Mouse (Mus musculus): ENCODE results near the gene Mtf1. TPM values are rescaled to one million over a fixed set of nuclear protein-coding genes. Genes with fewer than 3 reads are reported as not detected.
A peak's percentile ranks its signal among the peaks of the same experiment; 100 is the strongest.

The Mtf1 gene
- polyA plus RNA-seq, 1 experiment = 8.0 TPM

- DNase-seq = no peak
- TF ChIP-seq CTCF (IDR thresholded peaks at IDR 0.05; ENCODE audit: insufficient read depth, low read length) (no peak), POLR2A (IDR thresholded peaks at IDR 0.05; ENCODE audit: borderline replicate concordance, extremely low read depth, low read depth, low read length) (no peak)
- H3K4me1 ChIP-seq (ENCODE audit: control insufficient read depth, insufficient read depth, low read length) = no peaks in the 10 kb centered on the region
- H3K4me3 ChIP-seq (replicated peaks; ENCODE audit: extremely low read depth, low read depth, low read length) = no peak overlapping the region
- 81% methylated on average over 11 of the region's 11 CpGs for WGBS
Measured at GRCm38 (mm10) chr4:124815901-124816300, 14.0 kb downstream of the Mtf1 start.

DNA sequence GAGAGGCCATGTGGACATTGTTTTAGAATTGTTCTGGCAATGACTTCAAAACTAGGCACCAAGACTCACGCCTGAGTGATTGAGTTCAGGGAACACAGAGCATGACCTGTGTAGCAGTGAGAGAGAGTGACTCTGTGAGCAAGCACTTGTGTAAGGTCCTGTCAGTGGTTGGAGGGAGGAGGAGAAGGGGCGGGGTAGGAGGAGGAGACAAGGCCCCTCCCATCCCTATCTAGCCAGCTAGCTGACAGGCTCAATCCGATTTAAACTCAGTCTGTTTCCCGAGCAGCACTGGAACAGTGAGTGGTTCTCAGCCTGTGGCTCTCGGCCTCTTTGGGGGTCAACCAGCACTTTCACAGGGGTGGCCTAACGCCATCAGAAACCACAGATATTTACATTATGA lies 15.9 kb downstream of the Mtf1 start:
- WGBS = 28% methylated on average over 6 of the region's 6 CpGs
- TF ChIP-seq POLR2A (IDR thresholded peaks at IDR 0.05; ENCODE audit: borderline replicate concordance, extremely low read depth, low read depth, low read length) = no peak
- no peak for TF ChIP-seq CTCF (IDR thresholded peaks at IDR 0.05; ENCODE audit: insufficient read depth, low read length)
- DNase-seq = peak; percentile 28
- Histone ChIP-seq H3K4me1 (ENCODE audit: control insufficient read depth, insufficient read depth, low read length) (no peaks in the 10 kb centered on the region), H3K4me3 (replicated peaks; ENCODE audit: extremely low read depth, low read depth, low read length) (no peak overlapping the region)

DNA sequence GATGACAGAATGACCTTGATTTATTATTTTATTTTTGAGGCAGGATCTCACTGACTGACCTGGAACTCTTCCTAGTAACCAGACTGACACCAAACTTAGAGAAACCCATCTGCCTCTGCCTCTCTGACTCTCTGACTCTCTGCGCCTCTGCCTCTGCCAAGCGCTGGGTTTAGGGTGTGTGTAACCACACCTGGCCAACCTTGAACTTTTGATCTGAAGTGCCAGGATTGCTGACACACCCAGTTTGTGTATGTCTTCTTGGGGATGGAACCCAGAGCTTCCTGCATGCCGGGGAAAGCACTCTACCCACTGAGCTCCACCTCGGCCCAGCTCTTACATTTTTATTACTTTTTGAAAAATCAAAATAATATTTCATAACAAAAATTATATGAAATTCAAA lies 16.9 kb downstream of the Mtf1 start:
- TF ChIP-seq CTCF (IDR thresholded peaks at IDR 0.05; ENCODE audit: insufficient read depth, low read length) (no peak), POLR2A (IDR thresholded peaks at IDR 0.05; ENCODE audit: borderline replicate concordance, extremely low read depth, low read depth, low read length) (no peak)
- Histone ChIP-seq H3K4me1 (ENCODE audit: control insufficient read depth, insufficient read depth, low read length) (no peaks in the 10 kb centered on the region), H3K4me3 (replicated peaks; ENCODE audit: extremely low read depth, low read depth, low read length) (no peak overlapping the region)
- 86% methylated on average over 4 of the region's 4 CpGs for WGBS
- DNase-seq = no peak

DNA sequence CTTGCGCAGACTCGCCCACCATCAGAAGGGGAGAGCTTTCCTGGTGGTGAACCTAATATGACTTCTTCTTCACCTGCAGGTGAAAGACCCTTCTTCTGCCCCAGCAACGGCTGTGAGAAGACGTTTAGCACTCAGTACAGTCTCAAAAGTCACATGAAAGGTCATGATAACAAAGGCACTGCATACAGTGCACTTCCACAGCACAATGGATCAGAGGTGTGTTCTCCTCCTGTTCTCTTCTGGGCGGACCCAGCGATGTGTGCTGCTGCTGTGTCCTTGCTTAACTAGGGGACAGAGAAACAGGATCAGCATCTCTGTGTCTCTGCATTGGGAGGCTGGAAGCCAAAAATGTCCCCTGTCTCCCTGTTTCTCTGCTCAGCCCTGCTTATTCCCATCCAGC lies 23.1 kb downstream of the Mtf1 start:
- no peak for DNase-seq
- H3K4me1 ChIP-seq (ENCODE audit: control insufficient read depth, insufficient read depth, low read length) = no peaks in the 10 kb centered on the region
- TF ChIP-seq CTCF (IDR thresholded peaks at IDR 0.05; ENCODE audit: insufficient read depth, low read length) (no peak), POLR2A (IDR thresholded peaks at IDR 0.05; ENCODE audit: borderline replicate concordance, extremely low read depth, low read depth, low read length) (no peak)
- WGBS = 91% methylated on average over 6 of the region's 6 CpGs
- H3K4me3 ChIP-seq (replicated peaks; ENCODE audit: extremely low read depth, low read depth, low read length) = no peak overlapping the region

DNA sequence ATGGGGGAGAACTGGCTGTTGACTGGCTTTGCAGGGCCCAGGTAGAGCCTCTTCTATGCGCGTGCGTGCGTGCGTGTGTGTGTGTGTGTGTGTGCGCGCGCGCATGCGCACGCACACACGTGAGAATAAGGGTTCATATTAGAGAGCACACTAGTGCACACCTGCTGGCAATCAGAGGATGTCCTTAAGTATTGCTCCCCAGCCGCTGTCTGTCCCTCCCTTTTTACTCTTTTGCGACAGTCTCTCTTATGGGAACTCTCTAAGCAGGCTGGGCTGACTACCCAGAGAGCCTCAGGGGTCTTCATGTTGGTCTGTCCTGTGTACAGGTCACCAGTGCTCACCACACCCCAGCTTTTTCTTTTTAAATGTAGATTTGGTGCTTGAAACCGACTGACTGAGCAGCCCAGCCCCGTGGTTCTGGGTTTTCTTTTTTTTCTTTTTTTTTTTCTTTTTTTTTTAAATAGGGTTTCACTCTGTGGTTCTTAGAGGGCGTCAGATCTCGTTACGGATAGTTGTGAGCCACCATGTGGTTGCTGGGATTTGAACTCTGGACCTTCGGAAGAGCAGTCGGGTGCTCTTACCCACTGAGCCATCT lies 23.6 kb downstream of the Mtf1 start:
- no peaks in the 10 kb centered on the region for H3K4me1 ChIP-seq (ENCODE audit: control insufficient read depth, insufficient read depth, low read length)
- 96% methylated on average over 21 of the region's 21 CpGs for WGBS
- no peak for TF ChIP-seq CTCF (IDR thresholded peaks at IDR 0.05; ENCODE audit: insufficient read depth, low read length)
- no peak for TF ChIP-seq POLR2A (IDR thresholded peaks at IDR 0.05; ENCODE audit: borderline replicate concordance, extremely low read depth, low read depth, low read length)
- no peak for DNase-seq
- no peak overlapping the region for H3K4me3 ChIP-seq (replicated peaks; ENCODE audit: extremely low read depth, low read depth, low read length)

GRCm38 (mm10) chr4:124829671-124830070 lies 27.8 kb downstream of the Mtf1 start:
- 38% methylated on average over 5 of the region's 5 CpGs for WGBS
- no peak overlapping the region for H3K4me3 ChIP-seq (replicated peaks; ENCODE audit: extremely low read depth, low read depth, low read length)
- DNase-seq = no peak
- no peak for TF ChIP-seq CTCF (IDR thresholded peaks at IDR 0.05; ENCODE audit: insufficient read depth, low read length)
- TF ChIP-seq POLR2A (IDR thresholded peaks at IDR 0.05; ENCODE audit: borderline replicate concordance, extremely low read depth, low read depth, low read length) = no peak
- no peaks in the 10 kb centered on the region for H3K4me1 ChIP-seq (ENCODE audit: control insufficient read depth, insufficient read depth, low read length)

GRCm38 (mm10) chr4:124832796-124833195 lies 30.9 kb downstream of the Mtf1 start:
- WGBS = 93% methylated on average over 10 of the region's 10 CpGs
- no peak for DNase-seq
- Histone ChIP-seq H3K4me1 (ENCODE audit: control insufficient read depth, insufficient read depth, low read length) (no peaks in the 10 kb centered on the region), H3K4me3 (replicated peaks; ENCODE audit: extremely low read depth, low read depth, low read length) (no peak overlapping the region)
- TF ChIP-seq POLR2A (IDR thresholded peaks at IDR 0.05; ENCODE audit: borderline replicate concordance, extremely low read depth, low read depth, low read length) (no peak), CTCF (IDR thresholded peaks at IDR 0.05; ENCODE audit: insufficient read depth, low read length) (no peak)

GRCm38 (mm10) chr4:124838035-124838700 lies 36.3 kb downstream of the Mtf1 start:
- Histone ChIP-seq H3K4me1 (ENCODE audit: control insufficient read depth, insufficient read depth, low read length) (no peaks in the 10 kb centered on the region), H3K4me3 (replicated peaks; ENCODE audit: extremely low read depth, low read depth, low read length) (no peak overlapping the region)
- DNase-seq = no peak
- TF ChIP-seq CTCF (IDR thresholded peaks at IDR 0.05; ENCODE audit: insufficient read depth, low read length) = no peak
- no peak for TF ChIP-seq POLR2A (IDR thresholded peaks at IDR 0.05; ENCODE audit: borderline replicate concordance, extremely low read depth, low read depth, low read length)
- 90% methylated on average over 14 of the region's 14 CpGs for WGBS

GRCm38 (mm10) chr4:124840998-124841397 lies 39.1 kb downstream of the Mtf1 start:
- DNase-seq = no peak
- Histone ChIP-seq H3K4me1 (ENCODE audit: control insufficient read depth, insufficient read depth, low read length) (no peaks in the 10 kb centered on the region), H3K4me3 (replicated peaks; ENCODE audit: extremely low read depth, low read depth, low read length) (no peak overlapping the region)
- TF ChIP-seq CTCF (IDR thresholded peaks at IDR 0.05; ENCODE audit: insufficient read depth, low read length) = 0 out of 2 replicates have a peak, but pooled peaks have one; percentile 1
- TF ChIP-seq POLR2A (IDR thresholded peaks at IDR 0.05; ENCODE audit: borderline replicate concordance, extremely low read depth, low read depth, low read length) = no peak
- WGBS = 94% methylated on average over 1 of the region's 1 CpGs

GRCm38 (mm10) chr4:124843493-124843892 lies 41.6 kb downstream of the Mtf1 start:
- peak; percentile 21 for DNase-seq
- WGBS = 62% methylated on average over 11 of the region's 11 CpGs

More at GRCm38 (mm10) chr4:124843493-124843892, 41.6 kb downstream of the Mtf1 start:
- Histone ChIP-seq H3K4me3 (replicated peaks; ENCODE audit: extremely low read depth, low read depth, low read length) (no peak overlapping the region), H3K4me1 (ENCODE audit: control insufficient read depth, insufficient read depth, low read length) (peaks cover 4% of the 10 kb centered on the region; the same call in 1 of the 2 replicates)
- TF ChIP-seq CTCF (IDR thresholded peaks at IDR 0.05; ENCODE audit: insufficient read depth, low read length) = peak; percentile 83
- no peak for TF ChIP-seq POLR2A (IDR thresholded peaks at IDR 0.05; ENCODE audit: borderline replicate concordance, extremely low read depth, low read depth, low read length)
